Mouse (Mus musculus) megakaryocyte, adult 5-6 weeks (primary cell): Measurements from ENCODE around the gene Myo9a. TPM values are rescaled to one million over a fixed set of nuclear protein-coding genes. Genes with fewer than 3 reads are reported as not detected.
"Not testable (repeated sequence)": the region's sequence is repeated elsewhere in the genome, so short reads cannot be mapped to it uniquely, and the experiment has no call there.

Source experiments
- ATAC-seq: 2 replicates; pipeline ENCODE4 v1.8.0; 2016; ENCODE audit warnings: mild to moderate bottlenecking, inconsistent platforms; ENCODE audit not compliant: poor library complexity, severe bottlenecking
- total RNA-seq, 2 experiments: library from RNA; stranded (forward) in 1 of 2; stranded (reverse) in 1 of 2; fragments of 153-499, 151-499 nt in 1 of 2; fragments of 221-1000, 200-1000 nt in 1 of 2; gene quantifications; 2 replicates each; pipeline versions ENCODE4 v1.2.3 to v1.2.4; 2015 to 2017

Myo9a gene
- total RNA-seq, 2 experiments from 2014 or later: 19.0 to 32.4 TPM

DNA sequence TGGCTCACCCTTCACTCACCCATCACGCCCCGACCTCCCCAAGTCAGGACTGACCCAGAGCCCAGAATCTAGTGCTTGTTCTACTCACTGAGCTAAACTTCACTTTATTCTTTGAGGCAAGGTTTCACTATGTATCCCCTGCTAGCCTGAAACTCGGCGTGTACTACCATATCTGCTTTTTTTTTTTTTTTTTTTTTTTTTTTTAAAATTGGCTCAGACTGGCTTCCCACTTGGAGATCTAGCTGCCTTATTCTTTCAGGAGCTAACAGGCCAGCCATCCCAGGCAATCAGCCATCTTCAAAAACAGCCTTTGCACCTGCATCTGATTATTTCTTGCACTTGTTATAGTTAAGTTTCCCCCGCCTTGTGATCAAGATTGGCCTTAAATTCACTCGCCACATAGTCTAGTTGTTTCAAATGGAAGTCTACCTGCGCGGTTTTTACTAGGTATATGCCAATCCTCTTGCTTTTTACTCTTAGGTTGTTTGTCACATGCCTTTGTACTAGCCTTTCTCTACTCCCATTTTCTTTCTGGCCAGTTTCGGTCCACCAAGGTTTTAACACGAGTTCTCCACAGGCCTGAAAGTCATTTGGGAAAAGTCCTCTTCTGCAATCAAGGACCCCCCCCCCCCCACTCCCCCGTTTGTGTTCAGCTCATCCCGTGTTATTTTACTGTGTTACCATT is 973 bp upstream of the Myo9a start:
- no peak for ATAC-seq

DNA sequence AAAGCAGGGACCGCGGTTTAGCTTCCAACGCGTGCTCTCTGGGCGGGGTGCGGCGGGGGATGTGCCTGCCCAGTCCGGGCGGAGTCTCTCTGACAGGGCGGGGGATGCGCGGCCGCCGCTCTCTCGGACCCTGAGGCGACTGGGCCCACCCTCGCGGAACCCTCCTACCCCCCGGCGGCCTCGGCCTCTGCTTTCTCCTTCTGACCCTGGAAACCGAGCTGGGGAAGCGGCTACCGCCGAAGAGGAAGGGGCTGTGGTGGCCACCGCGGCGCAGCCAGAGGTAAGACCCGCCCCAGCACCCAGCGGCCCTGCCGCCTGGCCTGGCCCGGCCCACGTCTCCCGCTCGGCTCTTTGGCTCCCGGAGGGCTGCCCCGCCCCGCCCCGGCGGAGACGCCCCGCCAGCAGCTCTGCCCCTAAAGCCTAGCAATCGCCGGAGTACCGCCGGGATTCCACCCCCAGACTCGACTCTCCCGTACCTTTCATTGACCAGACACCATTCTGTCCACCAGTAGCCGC is 428 bp downstream of the Myo9a start:
- ATAC-seq: peak; percentile 71

DNA sequence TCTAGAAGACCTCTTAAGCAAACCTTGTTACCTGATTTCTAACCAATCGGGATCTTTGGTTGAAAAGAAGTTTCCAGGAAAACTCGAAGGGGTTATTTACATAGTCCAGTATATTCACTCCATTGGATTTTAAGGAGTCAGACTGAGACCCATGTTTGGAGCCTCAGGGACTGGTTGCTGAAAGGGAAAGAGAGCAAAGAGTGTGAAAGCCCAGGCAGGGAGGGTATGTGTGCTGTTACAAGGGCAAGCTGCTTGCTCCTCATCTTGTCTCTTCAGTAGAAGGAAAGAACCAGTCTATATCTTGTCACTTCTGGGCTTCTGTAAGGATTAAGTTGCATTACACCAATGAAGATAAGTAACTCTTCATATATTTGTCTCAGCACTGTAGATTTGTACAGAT is 1.3 kb downstream of the Myo9a start:
- no peak for ATAC-seq

DNA sequence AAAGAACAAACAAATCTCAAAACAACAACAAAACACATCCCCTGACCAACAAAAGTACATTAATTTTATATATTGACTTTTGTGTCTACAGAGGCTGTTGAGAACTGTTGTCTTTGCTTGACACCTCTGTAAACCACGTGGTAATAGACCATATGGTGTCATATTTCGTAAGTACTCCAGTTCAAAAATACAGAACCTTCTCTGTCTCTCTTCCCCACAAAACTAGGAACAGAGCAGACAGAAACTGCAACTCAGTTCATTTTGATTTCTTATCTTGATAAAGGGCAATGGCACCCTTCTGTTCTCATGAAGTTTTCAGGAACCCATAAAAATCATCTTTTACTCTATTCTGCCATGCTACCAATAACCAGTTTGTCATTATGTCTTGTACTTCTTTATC is 4.5 kb downstream of the Myo9a start:
- peak; percentile 16; the same call in 1 of the 2 replicates for ATAC-seq

DNA sequence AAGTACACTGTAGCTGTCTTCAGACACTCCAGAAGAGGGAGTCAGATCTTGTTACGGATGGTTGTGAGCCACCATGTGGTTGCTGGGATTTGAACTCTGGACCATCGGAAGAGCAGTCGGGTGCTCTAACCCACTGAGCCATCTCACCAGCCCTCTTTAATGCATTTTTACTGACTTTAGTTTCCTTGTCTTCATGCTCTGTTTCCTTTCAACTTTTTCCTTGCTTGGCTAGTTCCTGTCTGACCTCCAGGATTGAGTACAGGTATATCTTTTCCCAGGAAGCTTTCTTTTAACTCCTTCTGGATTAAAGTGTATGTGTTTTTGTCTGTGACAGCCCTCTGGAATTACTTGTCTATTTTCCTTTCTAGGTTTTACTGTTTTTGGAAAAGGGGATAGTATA is 6.3 kb downstream of the Myo9a start:
- not testable (repeated sequence) for ATAC-seq

DNA sequence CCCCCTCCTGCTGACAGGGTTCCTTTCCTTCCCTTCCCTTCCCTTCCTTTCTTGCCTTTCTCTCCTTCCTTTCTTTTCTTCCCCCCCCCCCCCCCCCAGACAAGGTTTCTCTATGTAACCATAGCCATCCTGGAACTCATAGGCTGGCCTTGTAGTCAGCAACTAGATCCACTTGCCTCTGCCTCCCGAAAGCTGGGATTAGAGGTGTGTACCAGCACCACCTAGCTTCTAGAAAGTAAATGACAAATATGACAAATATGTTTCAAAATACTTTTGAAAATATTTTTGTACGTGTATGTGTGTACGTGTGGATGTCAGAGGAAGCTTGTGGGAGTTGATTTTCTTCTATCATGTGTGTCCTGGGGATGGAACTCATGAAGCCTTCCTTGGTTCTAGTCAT is 9.8 kb downstream of the Myo9a start:
- ATAC-seq: no peak

DNA sequence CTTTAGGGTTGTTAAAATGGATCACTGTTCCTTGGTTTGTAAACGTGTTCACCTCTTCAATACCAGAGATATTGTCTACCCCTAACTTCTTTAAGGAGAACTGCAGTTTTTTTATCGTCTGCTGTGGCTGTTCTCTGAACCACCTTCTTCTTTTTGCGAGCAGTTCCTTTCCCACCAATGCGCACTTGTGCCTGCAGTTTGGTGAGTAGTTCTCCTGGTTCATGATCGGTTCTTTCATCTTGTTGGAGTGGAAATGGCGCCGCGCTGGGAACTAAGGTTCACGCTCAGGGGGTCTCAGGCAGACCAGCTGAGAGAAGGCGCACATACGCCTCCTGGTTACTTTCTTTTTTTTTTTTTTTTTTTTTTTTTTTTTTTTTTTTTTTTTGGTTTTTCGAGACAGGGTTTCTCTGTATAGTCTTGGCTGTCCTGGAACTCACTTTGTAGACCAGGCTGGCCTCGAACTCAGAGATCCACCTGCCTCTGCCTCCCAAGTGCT is 16.3 kb downstream of the Myo9a start:
- not testable (repeated sequence) for ATAC-seq

DNA sequence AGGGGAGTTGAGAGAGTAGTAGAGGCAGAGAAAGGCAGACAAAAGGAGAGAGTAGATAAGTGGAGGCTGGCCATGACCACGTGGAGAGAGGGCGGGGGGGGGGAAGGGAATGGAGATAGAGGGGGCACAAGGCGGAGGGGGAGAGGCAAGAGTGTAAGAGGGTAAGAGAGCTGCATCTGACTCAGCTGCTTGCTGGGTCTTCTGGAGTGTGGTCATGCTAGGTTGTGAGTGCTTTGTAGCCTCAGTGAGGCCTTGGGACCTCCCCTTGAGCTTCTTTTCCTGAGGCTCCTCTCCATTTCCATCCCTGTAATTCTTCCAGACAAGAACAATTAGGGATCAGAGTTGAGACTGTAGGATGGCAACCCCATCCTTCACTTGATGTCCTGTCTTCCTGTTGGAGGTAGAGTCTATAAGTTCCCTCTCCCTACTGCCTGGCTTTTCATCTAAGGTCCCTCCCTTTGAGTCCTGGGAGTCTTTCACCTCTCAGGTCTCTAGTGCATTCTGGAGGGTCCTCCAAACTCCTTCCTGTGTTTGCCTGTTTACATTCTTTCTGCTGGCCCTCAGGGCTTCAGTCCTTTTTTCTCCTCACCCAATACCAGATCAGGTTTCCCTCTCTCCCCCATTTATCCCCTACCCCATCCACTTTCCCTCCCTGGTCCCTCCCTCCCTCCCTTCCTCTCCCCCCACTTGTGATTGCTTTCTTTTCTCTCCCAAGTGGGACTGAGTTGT is 55.5 kb downstream of the Myo9a start:
- not testable (repeated sequence) for ATAC-seq

DNA sequence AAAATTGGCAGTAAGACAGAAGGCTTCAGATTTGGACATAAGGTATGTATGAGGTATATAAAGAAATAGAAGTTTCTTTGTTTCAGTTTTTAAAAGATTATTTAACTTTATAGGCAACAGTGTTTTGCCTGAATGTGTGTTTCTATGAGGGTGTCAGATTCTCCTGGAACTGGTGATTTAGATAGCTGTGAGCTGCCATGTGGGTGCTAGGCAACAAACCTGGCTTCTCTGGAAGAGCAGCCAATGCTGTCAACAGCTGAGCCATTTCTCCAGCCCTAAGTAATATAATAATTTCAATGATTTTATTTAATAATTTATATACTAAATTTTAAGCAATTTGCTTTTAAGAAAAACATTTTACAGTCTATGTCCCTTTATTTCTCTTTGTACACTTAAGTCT is 133.9 kb downstream of the Myo9a start:
- no peak for ATAC-seq

DNA sequence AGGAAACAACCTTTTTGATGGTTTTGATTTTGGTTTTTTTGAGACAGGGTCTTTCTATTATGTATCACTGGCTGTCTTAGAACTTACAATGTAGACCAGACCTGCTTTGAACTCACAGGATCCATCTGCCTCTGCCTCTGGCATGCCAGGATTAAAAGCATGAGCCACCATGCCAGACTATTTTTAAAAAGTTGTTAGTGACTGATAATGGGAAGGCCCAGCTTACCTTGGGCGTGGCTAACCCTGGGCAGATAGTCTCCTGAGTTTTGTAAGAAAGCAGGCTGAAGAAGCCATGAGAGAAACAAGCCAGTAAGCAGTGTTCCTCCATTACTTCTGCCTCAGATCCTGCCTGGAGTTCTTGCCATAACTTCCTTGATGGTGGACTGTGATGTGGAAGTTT is 152.7 kb downstream of the Myo9a start:
- no peak for ATAC-seq

DNA sequence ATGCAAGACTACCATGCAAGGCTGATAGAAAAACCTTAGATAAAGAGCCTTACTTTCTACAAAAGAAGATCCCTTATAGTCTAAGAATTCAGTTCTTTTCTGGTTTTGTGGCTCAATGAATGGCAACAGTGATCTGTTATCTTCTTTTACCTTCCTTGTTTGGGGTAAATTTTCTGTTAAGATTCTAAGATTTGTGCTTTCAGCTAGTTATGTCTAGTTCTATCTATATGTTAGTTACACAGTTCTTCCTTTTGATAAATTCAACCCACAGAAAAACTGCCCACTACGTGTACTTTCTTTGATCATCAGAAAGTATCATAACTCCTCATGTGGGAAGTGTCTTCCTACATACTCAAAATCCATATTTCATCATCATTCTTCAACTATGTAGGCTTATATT is 164.1 kb downstream of the Myo9a start:
- no peak for ATAC-seq

DNA sequence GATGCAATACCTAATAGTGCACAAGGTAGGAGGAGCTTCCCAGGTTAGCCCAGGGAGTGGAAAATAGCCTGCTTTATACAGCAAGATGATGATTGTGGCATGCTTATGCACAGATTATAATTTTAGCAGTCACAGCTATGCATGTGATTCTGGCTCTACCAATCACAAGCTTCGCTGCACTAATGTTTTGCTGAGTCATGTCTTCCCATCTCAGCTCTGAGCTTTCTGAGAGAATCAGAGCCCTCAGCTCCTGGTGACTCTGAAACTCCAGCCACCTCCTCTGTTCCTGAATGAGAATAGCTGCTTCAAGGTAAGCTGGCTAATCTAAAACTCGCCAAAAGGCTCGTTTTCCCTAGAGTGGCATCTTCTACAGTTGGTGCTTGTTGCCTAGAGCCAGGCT is 179.6 kb downstream of the Myo9a start:
- ATAC-seq: no peak

DNA sequence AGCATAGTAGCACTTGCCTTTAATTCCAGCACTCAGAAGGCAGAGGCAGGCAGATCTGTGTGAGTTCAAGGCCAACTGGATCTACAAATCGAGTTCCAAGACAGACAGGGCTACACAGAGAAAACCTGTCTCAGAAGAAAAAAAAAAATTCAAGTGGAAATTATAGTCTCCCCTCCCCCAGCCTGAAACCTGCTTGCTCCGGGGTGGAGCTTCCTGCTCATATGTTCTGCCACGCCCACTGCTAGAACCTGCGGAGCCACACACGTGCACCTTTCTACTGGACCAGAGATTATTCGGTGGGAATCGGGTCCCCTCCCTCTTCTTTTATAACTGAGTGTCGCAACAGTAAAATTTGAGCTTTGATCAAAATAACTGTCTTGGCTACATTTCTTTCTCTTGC is 185.2 kb downstream of the Myo9a start:
- not testable (repeated sequence) for ATAC-seq

DNA sequence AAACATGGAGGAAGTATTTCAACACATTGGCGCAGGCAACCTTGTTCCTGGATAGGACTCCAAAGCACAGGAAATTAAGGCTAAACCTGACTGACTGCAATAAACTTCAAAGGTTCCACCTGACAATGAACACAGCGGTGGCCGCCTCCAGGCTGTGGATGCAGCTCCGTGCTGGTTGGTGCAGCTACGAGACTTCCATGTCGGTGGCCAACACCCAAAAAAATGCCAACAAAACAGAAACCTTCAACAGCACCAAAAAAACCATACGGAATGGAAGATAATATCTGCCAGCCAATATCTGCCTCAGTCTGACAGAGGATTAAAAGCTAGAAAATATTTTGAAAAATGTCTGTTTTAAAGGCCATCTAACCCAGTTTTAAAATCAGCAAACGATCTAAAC is 187.8 kb downstream of the Myo9a start:
- no peak for ATAC-seq

DNA sequence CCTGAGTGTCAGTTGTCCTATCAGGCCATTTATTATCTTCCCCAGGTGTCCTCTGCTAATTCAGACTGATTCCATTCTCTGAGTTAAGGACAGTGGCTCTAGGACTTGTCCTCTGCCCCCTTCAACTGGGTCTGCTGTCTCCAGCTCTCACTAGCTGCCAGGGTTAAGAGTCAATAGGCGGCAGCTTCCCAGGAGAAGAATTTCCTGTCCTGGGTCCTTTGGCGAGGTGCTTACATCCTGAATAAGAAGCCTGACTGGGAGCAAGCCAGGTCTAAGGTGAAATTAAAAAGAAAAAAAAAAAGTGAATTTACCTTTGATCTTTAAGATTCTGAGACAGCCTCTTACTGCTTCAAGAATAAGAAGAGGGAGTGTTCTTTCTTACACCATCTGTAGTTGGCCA is 189.0 kb downstream of the Myo9a start:
- ATAC-seq: no peak

DNA sequence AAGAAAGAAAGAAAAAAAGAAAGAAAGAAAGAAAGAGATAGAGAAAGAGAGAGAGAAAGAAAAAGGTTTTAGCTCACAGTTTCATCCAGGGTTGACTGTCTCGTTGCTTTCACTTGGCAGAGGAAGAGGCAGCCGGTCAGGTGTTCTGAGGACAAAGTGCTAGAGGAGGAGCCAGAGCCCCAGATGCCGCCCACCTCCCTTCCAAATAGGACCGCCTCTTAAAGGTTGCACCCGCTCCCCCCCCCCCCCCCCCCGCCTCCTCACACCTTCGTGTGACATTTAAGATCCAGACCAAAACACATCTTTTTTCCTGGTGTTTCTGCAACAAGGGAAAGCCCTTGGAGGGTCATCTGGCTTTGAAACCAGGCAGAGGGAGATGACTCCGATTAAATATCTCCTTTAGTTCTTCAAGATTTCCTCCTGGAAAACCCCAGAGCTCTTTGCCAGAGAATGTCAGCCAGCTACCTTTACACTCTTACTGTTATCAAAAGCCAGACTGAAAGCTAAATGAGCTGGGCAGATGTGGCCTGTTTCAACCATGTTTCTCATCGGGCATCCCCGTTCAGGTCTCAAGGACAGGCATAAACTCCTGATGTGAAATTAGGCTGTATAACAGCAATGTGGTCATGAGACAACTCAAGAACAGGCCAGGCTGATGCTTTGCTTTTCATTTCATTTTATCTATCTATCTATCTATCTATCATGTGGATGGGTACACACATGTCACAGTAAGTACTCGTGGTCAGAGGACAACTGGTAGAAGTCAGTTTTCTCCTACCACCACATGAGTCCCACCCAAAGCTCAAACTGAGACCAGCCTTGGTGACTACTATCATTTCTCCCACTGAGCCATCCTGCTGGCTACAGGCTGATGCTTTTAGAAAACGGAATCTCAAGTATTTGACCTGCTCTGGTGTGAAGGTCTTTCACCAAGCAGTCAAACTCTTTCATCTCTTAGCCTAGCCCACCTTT is 190.5 kb downstream of the Myo9a start:
- ATAC-seq: 0 out of 2 replicates have a peak, but pooled peaks have one; percentile 21

DNA sequence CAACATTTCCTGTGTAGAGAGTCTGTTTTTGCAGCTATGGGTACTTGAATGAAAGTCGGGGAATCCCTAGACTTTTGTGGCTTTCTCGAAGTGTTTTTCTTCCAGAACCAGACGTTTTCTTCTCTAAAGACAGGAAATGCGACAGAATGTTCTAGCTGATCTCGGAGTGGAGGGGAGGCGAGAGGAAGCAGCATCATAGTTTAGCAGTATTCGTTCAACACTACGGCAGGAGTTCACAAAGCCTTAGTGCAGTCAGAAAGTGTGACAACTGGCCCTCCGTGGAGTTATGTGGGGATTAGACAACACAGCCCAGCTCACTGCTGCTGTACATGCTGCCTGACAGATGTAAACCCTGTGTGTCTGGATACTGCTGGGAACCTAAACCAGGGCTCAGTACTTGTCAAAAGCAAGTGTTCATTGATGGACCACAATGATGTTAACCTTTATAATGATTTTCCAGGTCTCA is 191.2 kb downstream of the Myo9a start:
- ATAC-seq: peak; percentile 30; the same call in 1 of the 2 replicates

DNA sequence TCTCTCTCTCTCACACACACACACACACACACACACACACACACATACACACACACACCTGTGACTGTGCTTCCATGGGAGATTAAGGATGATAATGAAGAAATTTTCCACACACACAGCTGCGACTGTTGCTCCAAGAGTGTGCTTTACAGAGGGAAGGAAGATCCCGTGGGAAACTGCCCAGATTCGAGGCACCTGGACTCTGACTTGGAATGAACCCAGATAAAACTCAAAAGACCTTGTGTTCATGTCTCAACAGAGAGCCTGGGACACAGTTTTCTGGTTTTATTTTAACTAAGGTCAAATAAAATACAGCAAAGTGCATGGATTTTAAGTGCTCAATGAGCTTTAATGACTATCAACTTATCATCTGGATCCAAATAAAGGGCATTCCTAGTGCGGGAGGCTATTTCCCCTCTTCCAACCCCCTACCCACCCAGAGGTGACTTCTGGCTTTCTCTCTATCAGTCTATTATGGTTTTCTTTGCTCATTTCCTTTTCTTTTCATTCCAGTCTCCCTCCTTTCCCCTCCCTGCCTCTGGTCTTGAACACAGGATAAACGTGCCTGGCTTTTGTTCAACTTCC is 191.9 kb downstream of the Myo9a start:
- ATAC-seq: no peak

DNA sequence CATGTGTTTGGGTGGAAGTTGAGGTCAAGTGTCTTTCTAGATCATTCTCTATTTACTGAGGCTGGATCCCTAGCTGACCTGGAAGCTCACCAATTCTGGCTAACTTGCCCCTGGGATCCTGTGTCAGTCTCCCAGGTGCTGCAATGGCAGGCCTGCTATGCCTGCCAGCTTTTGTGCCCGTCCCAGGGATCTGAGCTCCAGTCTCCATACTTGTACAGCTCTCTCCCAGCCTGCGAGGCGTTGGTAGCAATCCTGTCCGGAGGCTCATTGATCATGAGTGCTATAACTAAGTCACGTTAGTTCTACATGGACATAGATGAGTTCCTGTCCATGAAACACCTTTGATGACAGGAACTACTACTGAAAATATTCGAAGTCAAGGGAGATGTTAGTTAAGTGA is 193.1 kb downstream of the Myo9a start:
- ATAC-seq: no peak

DNA sequence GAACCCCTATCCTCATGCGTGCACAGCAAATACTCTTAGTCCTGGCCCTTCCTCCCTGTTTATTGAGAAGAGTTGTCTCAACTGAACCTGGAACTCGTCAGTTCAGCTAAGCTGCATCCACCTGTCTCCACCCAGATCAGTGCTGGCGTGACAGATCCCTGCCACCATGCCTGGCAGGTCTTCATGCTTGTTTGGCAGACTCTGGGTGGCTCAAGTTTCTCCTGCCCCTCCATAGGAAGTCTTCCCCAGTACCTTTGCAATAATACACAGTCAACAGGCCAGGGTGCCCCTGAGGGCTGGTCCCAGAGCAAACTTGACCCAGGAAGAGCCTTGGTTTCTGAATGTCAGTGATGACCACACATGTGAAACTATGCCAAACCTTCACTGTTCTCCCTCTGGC is 194.5 kb downstream of the Myo9a start:
- no peak for ATAC-seq
